Mouse (Mus musculus) heart, postnatal 25 days (tissue): Measurements from ENCODE around the gene Slc22a5. TPM values are rescaled to one million over a fixed set of nuclear protein-coding genes. Genes with fewer than 3 reads are reported as not detected.

Experiments
- total RNA-seq, 2 experiments: library from RNA; stranded (reverse); gene quantifications; 2 replicates each; pipeline ENCODE4 v1.2.3; 2021

Gene Slc22a5
- total RNA-seq, 2 experiments from 2014 or later, result 21.9 to 25.9 TPM

Other genes with a start within 250 kb of the Slc22a5 start
- 1 to 10 TPM; 6.3 to 6.7 TPM for gene Rad50, start 184.3 kb downstream of the Slc22a5 start, total RNA-seq
- not detected for gene Il5, start 170.9 kb downstream of the Slc22a5 start, total RNA-seq
- 10 to 100 TPM; 13.7 to 21.1 TPM for gene Irf1, start 121.6 kb downstream of the Slc22a5 start, total RNA-seq
- gene Gm17334, start 118.5 kb downstream of the Slc22a5 start, total RNA-seq, result under 1 TPM in 1 of 2 experiments, not detected in 1; 0.31 TPM
- 1 to 10 TPM; 1.3 to 1.7 TPM for gene Gm12216, start 32.4 kb downstream of the Slc22a5 start, total RNA-seq
- gene Slc22a21, start 88.7 kb upstream of the Slc22a5 start, total RNA-seq, result 1 to 10 TPM; 1.5 to 1.9 TPM
- gene Slc22a4, start 136.4 kb upstream of the Slc22a5 start, total RNA-seq, result 1 to 10 TPM; 5.0 to 5.7 TPM
- gene Pdlim4, start 177.4 kb upstream of the Slc22a5 start, total RNA-seq, result 10 to 100 TPM; 34.4 to 42.1 TPM
- gene P4ha2, start 208.4 kb upstream of the Slc22a5 start, total RNA-seq, result 10 to 100 TPM; 56.6 to 61.7 TPM